Comparison of ENCODE assay signal across 28 mouse cellular contexts in the genomic region with DNA sequence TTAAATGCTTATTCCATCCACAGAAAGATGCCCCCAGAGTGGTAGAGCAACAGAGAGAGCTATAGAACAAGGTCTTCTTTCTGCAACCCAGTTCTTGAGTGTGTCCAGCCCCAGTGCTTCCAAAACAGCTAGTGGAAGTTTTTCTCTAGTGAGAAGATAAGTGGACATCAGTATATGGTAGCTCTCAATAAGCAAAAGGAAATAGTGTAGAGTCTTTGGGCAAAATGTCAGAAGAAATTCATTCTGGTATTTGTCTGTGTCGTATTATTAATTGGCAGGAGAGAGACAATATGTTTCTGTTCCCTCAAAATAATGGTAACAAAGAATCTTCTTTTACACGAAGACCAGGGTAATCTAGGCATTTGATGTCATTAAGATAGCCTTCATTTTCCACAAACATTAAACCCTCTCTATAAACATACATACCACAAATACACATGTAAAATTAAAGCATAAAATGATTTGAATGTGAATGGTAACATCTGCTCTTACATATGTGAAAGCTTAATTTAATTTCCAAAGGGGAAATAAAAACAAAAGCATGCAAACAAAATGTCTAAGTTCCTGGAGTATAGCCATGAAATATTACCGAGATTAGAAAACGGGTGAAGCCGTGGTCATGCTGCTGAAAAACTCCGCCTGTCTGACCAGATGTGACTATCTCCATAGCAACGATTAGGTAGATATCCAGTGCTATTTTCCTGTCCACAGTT.
DNase-seq lines count a peak whose midpoint lies in the region; ATAC-seq and TF ChIP-seq lines count a peak whose summit lies in the region.
"Had no signal": no experiment of that assay in that cellular context is flagged by ENCODE, and none has a peak within 500 bp of the region (broad histone marks: within the 10 kb centered on the region; RNA-seq: fewer than 3 reads in every experiment).

No protein-coding gene starts in this region.

- DNase-seq in heart, adult 11 months: peak; percentile 4
- no peak for DNase-seq in heart, postnatal 4 days
- DNase-seq in kidney, postnatal 14 days: no peak
- peak; percentile 67 for DNase-seq in lung, postnatal 0 days (ENCODE audit: low spot score)
- no peak for DNase-seq in lung, postnatal 36 days
- DNase-seq in brain, embryonic 14.5 days (ENCODE audit: low read depth): peak; percentile 11
- no peak for DNase-seq in frontal cortex, adult 2 months (ENCODE audit: extremely low spot score in 1 of 2, low spot score in 1 of 2)
- DNase-seq: adrenal gland, postnatal 14 days; cerebellum, adult 8-10 months; cerebellum, postnatal 36 days; embryo, embryonic 11 days; gastrocnemius, postnatal 25 days; heart, adult 2 months; heart, postnatal 14 days; kidney, adult 18-20 months; kidney, postnatal 4 days; lung, postnatal 4 days; thymus, adult 18-20 months; thymus, postnatal 36 days had no signal

- peak overlapping the region; percentile 54; the same call in 1 of the 2 replicates for H3K27ac ChIP-seq in kidney, embryonic 16.5 days (ENCODE audit: low read length)
- no peak overlapping the region for H3K27ac ChIP-seq in lung, postnatal 0 days (ENCODE audit: low read length)
- H3K27ac ChIP-seq: embryonic facial prominence, embryonic 15.5 days; heart, adult 2 months; heart, embryonic 13.5 days; hindbrain, embryonic 14.5 days; limb, embryonic 13.5 days; liver, embryonic 14.5 days; neural tube, embryonic 12.5 days had no signal

- TF ChIP-seq POLR2A in brain, embryonic 14.5 days (IDR thresholded peaks at IDR 0.05; ENCODE audit: borderline replicate concordance, extremely low read depth, insufficient read depth, insufficient read length, poor library complexity, severe bottlenecking): no peak

- no peak for ATAC-seq in kidney, embryonic 16.5 days (ENCODE audit: low FRiP score, low TSS enrichment)
- ATAC-seq in lung, postnatal 0 days: peak; percentile 49
- ATAC-seq: CD4-positive, CD25-positive, alpha-beta regulatory T cell, adult 4 months; forebrain, postnatal 0 days had no signal

- H3K27me3 ChIP-seq in kidney, embryonic 16.5 days (ENCODE audit: insufficient read depth, low read length): no peaks in the 10 kb centered on the region
- no peaks in the 10 kb centered on the region for H3K27me3 ChIP-seq in lung, postnatal 0 days (replicated peaks; ENCODE audit: insufficient read depth, low read length)
- H3K27me3 ChIP-seq: embryonic facial prominence, embryonic 15.5 days; heart, embryonic 13.5 days; limb, embryonic 13.5 days; neural tube, embryonic 12.5 days had no signal

- H3K9me3 ChIP-seq in kidney, embryonic 16.5 days (ENCODE audit: low read length): no peaks in the 10 kb centered on the region
- no peaks in the 10 kb centered on the region for H3K9me3 ChIP-seq in lung, postnatal 0 days (ENCODE audit: low read length)
- H3K9me3 ChIP-seq: embryonic facial prominence, embryonic 15.5 days; heart, embryonic 13.5 days; limb, embryonic 13.5 days; neural tube, embryonic 12.5 days had no signal

- 0 out of 2 replicates have a peak, but pooled peaks cover 2% of the 10 kb centered on the region for H3K4me1 ChIP-seq in kidney, embryonic 16.5 days (ENCODE audit: insufficient read depth, low read length)
- no peaks in the 10 kb centered on the region for H3K4me1 ChIP-seq in lung, postnatal 0 days (ENCODE audit: insufficient read depth, low read depth, low read length)
- H3K4me1 ChIP-seq: limb, embryonic 13.5 days; neural tube, embryonic 12.5 days had no signal

- H3K4me2 ChIP-seq in kidney, embryonic 16.5 days (replicated peaks; ENCODE audit: low read depth, low read length): no peak overlapping the region
- no peak overlapping the region for H3K4me2 ChIP-seq in lung, postnatal 0 days (replicated peaks; ENCODE audit: low read depth, low read length)
- H3K4me2 ChIP-seq: embryonic facial prominence, embryonic 15.5 days; heart, embryonic 13.5 days; hindbrain, embryonic 14.5 days; limb, embryonic 13.5 days; neural tube, embryonic 12.5 days had no signal

- 47% methylated on average over 7 of the region's 7 CpGs for WGBS in kidney, embryonic 16.5 days
- WGBS in lung, postnatal 0 days: 32% methylated on average over 7 of the region's 7 CpGs

- TF ChIP-seq EP300 in lung, postnatal 0 days (IDR thresholded peaks at IDR 0.05): peak; percentile 37; the same call in 1 of the 2 replicates

- H3K36me3 ChIP-seq in kidney, embryonic 16.5 days (ENCODE audit: insufficient read depth, low read length): no peaks in the 10 kb centered on the region
- no peaks in the 10 kb centered on the region for H3K36me3 ChIP-seq in lung, postnatal 0 days (ENCODE audit: insufficient read depth, low read length)
- H3K36me3 ChIP-seq: embryonic facial prominence, embryonic 15.5 days; heart, embryonic 13.5 days; limb, embryonic 13.5 days; neural tube, embryonic 12.5 days had no signal

- no peak overlapping the region for H3K9ac ChIP-seq in kidney, embryonic 16.5 days (replicated peaks; ENCODE audit: low read length)
- no peak overlapping the region for H3K9ac ChIP-seq in lung, postnatal 0 days (replicated peaks; ENCODE audit: low read depth)
- H3K9ac ChIP-seq: embryonic facial prominence, embryonic 15.5 days; forebrain, postnatal 0 days; heart, embryonic 13.5 days; hindbrain, embryonic 14.5 days; limb, embryonic 13.5 days; liver, embryonic 14.5 days; neural tube, embryonic 12.5 days had no signal

- TF ChIP-seq CTCF in lung, postnatal 0 days (IDR thresholded peaks at IDR 0.05): no peak
- TF ChIP-seq CTCF in brain, embryonic 14.5 days (IDR thresholded peaks at IDR 0.05; ENCODE audit: borderline replicate concordance, extremely low read depth, insufficient read depth, insufficient read length): no peak

- no peak overlapping the region for H3K4me3 ChIP-seq in kidney, embryonic 16.5 days (ENCODE audit: low read length)
- H3K4me3 ChIP-seq in lung, postnatal 0 days (ENCODE audit: low read depth, low read length): no peak overlapping the region
- H3K4me3 ChIP-seq: embryonic facial prominence, embryonic 15.5 days; heart, adult 2 months; heart, embryonic 13.5 days; limb, embryonic 13.5 days; neural tube, embryonic 12.5 days had no signal

Comparison
In these comparisons a context has a peak if more than half of its experiments do, and no peak if none do; other contexts are left out.
1. DNase-seq: peak in heart, adult 11 months (single experiment), lung, postnatal 0 days (single experiment) and brain, embryonic 14.5 days (single experiment); none in heart, postnatal 4 days (single experiment), kidney, postnatal 14 days (single experiment), lung, postnatal 36 days (single experiment) and frontal cortex, adult 2 months (0 of 2).